Mouse (Mus musculus) spleen, adult 2 months (tissue): ENCODE data around the gene Fbn1. TPM values are rescaled to one million over a fixed set of nuclear protein-coding genes. Genes with fewer than 3 reads are reported as not detected.
"Not testable (repeated sequence)": the region's sequence is repeated elsewhere in the genome, so short reads cannot be mapped to it uniquely, and the experiment has no call there.

Experiments
- DNase-seq, 2 experiments: peaks; one replicate each; pipeline versions ENCODE4 v3.0.0 to v3.0.0-alpha.2; 2012 to 2021; ENCODE audit warnings: low spot score in 2 of 2, low read depth in 1 of 2
- H3K27ac ChIP-seq: fragments of 200-500 bp; 2 replicates; pipeline ENCODE4 v1.5.1; 2012; ENCODE audit warnings: low read length, inconsistent platforms; ENCODE audit not compliant: insufficient read depth
- H3K27me3 ChIP-seq: fragments of 200-500 bp; 2 replicates; pipeline ENCODE4 v1.6.1; 2012; ENCODE audit warnings: mild to moderate bottlenecking, moderate library complexity, low read length, inconsistent platforms; ENCODE audit not compliant: control insufficient read depth, insufficient read depth
- H3K36me3 ChIP-seq: fragments of 200-500 bp; 2 replicates; pipeline ENCODE4 v1.6.1; 2012; ENCODE audit warnings: mild to moderate bottlenecking, low read length, inconsistent platforms; ENCODE audit not compliant: control insufficient read depth, insufficient read depth
- H3K4me1 ChIP-seq: fragments of 200-500 bp; 2 replicates; pipeline ENCODE4 v1.6.1; 2011; ENCODE audit warnings: inconsistent platforms; ENCODE audit not compliant: control insufficient read depth, insufficient read depth, insufficient read length
- H3K4me3 ChIP-seq: fragments of 200-500 bp; 2 replicates; pipeline ENCODE4 v1.5.1; 2011; ENCODE audit warnings: mild to moderate bottlenecking, inconsistent platforms; ENCODE audit not compliant: insufficient read depth, insufficient read length; ENCODE audit errors: extremely low read depth
- CTCF ChIP-seq: fragments of 200-500 bp; IDR thresholded peaks from 2 replicates; pipeline ENCODE4 v1.5.1; 2011; ENCODE audit warnings: mild to moderate bottlenecking, inconsistent platforms; ENCODE audit not compliant: insufficient read depth, insufficient read length, insufficient replicate concordance; ENCODE audit errors: extremely low read depth
- POLR2A ChIP-seq: fragments of 200-500 bp; IDR thresholded peaks from 2 replicates; pipeline ENCODE4 v1.6.1; 2011; ENCODE audit warnings: low read depth, low read length, inconsistent platforms
- WGBS: fragments of 180-500 bp; shearing (Covaris S2); methylation state at CpG from one replicate; pipeline ENCODE4 v1.1.7; 2018; 5-methylcytosine and 5-hydroxymethylcytosine counted together
- polyA plus RNA-seq: library from polyadenylated mRNA; depleted of rRNA; stranded (reverse); fragments of >200 nt; gene quantifications from 2 replicates; pipeline ENCODE4 v1.2.3, GENCODE M21; 2012

Gene Fbn1
- polyA plus RNA-seq, 1 experiment = 3.1 TPM

GRCm38 (mm10) chr2:125291101-125291500 is 216.7 kb downstream of the Fbn1 start:
- no peak for DNase-seq
- no peak overlapping the region for H3K4me3 ChIP-seq
- TF ChIP-seq CTCF (no peak), POLR2A (no peak)
- H3K27ac ChIP-seq = no peak overlapping the region
- WGBS = 87% methylated on average over 1 of the region's 1 CpGs
- no peaks in the 10 kb centered on the region for H3K27me3 ChIP-seq
- no peaks in the 10 kb centered on the region for H3K36me3 ChIP-seq
- no peaks in the 10 kb centered on the region for H3K4me1 ChIP-seq

GRCm38 (mm10) chr2:125290197-125290965 is 217.4 kb downstream of the Fbn1 start:
- H3K4me1 ChIP-seq = no peaks in the 10 kb centered on the region
- no peaks in the 10 kb centered on the region for H3K27me3 ChIP-seq
- no peak overlapping the region for H3K4me3 ChIP-seq
- H3K27ac ChIP-seq = no peak overlapping the region
- DNase-seq = no peak
- no peaks in the 10 kb centered on the region for H3K36me3 ChIP-seq
- no peak for TF ChIP-seq CTCF
- TF ChIP-seq POLR2A = no peak
- WGBS = 86% methylated on average over 10 of the region's 10 CpGs

- Histone ChIP-seq H3K4me1 (peaks cover 4% of the 10 kb centered on the region; the same call in 1 of the 2 replicates), H3K4me3 (no peak overlapping the region), H3K27me3 (no peaks in the 10 kb centered on the region), H3K27ac (no peak overlapping the region), H3K36me3 (no peaks in the 10 kb centered on the region)
- no peak for TF ChIP-seq POLR2A
- TF ChIP-seq CTCF = no peak
- 93% methylated on average over 4 of the region's 4 CpGs for WGBS
- no peak for DNase-seq
Observed at GRCm38 (mm10) chr2:125285777-125286176, 222.0 kb downstream of the Fbn1 start.

- Histone ChIP-seq H3K4me3 (peak overlapping the region; percentile 28; the same call in 1 of the 2 replicates), H3K36me3 (no peaks in the 10 kb centered on the region), H3K27ac (no peak overlapping the region), H3K27me3 (no peaks in the 10 kb centered on the region), H3K4me1 (peaks cover 4% of the 10 kb centered on the region; the same call in 1 of the 2 replicates)
- TF ChIP-seq CTCF = no peak
- TF ChIP-seq POLR2A = no peak
- peak; percentile 7 to 13 for DNase-seq
- 12% methylated on average over 14 of the region's 14 CpGs for WGBS
Observed at GRCm38 (mm10) chr2:125282334-125283206, 225.2 kb downstream of the Fbn1 start.

GRCm38 (mm10) chr2:125279995-125280394 is 227.8 kb downstream of the Fbn1 start:
- not testable (repeated sequence) for H3K27ac ChIP-seq, H3K36me3 ChIP-seq, H3K27me3 ChIP-seq, H3K4me3 ChIP-seq, DNase-seq, H3K4me1 ChIP-seq
- WGBS = 87% methylated on average over 9 of the region's 9 CpGs

- no peak for DNase-seq
- H3K27me3 ChIP-seq = no peaks in the 10 kb centered on the region
- peaks cover 4% of the 10 kb centered on the region; the same call in 1 of the 2 replicates for H3K4me1 ChIP-seq
- H3K36me3 ChIP-seq = no peaks in the 10 kb centered on the region
- no peak overlapping the region for H3K4me3 ChIP-seq
- H3K27ac ChIP-seq = no peak overlapping the region
- no peak for TF ChIP-seq POLR2A
- WGBS = 67% methylated on average over 7 of the region's 7 CpGs
Observed at GRCm38 (mm10) chr2:125278474-125278873, 229.3 kb downstream of the Fbn1 start.

- Histone ChIP-seq H3K36me3 (no peaks in the 10 kb centered on the region), H3K4me3 (no peak overlapping the region), H3K4me1 (no peaks in the 10 kb centered on the region), H3K27me3 (no peaks in the 10 kb centered on the region), H3K27ac (no peak overlapping the region)
- DNase-seq = no peak
- 84% methylated on average over 5 of the region's 5 CpGs for WGBS
- TF ChIP-seq CTCF (no peak), POLR2A (no peak)
Observed at GRCm38 (mm10) chr2:125276692-125277091, 231.1 kb downstream of the Fbn1 start.
